Mouse (Mus musculus) kidney, embryonic 16.5 days (tissue): ENCODE results near the gene Arf6. TPM values are rescaled to one million over a fixed set of nuclear protein-coding genes. Genes with fewer than 3 reads are reported as not detected.

Experiments used
- ATAC-seq: fragments of 200-750 bp; cut with Nextera tagmentation; 2 replicates; pipeline ENCODE4 v1.8.0; 2017; ENCODE audit warnings: moderate TSS enrichment; ENCODE audit not compliant: low FRiP score, low TSS enrichment
- H3K27ac ChIP-seq: fragments of 300-500 bp; sonication (generic); 2 replicates; pipeline ENCODE4 v1.5.1; 2014; ENCODE audit warnings: low read length
- H3K27me3 ChIP-seq: fragments of 300-500 bp; sonication (generic); 2 replicates; pipeline ENCODE4 v1.6.1; 2014; ENCODE audit warnings: low read length, control low read depth, mixed read lengths; ENCODE audit not compliant: insufficient read depth
- H3K36me3 ChIP-seq: fragments of 300-500 bp; sonication (generic); 2 replicates; pipeline ENCODE4 v1.6.1; 2014; ENCODE audit warnings: low read length, control low read depth, mixed read lengths; ENCODE audit not compliant: insufficient read depth
- H3K4me1 ChIP-seq: fragments of 300-500 bp; sonication (generic); 2 replicates; pipeline ENCODE4 v1.6.1; 2014; ENCODE audit warnings: low read length, control low read depth, mixed read lengths; ENCODE audit not compliant: insufficient read depth
- H3K4me2 ChIP-seq: fragments of 300-500 bp; sonication (generic); replicated peaks from 2 replicates; pipeline ENCODE4 v1.6.1; 2014; ENCODE audit warnings: low read depth, low read length
- H3K4me3 ChIP-seq: fragments of 300-500 bp; sonication (generic); 2 replicates; pipeline ENCODE4 v1.5.1; 2014; ENCODE audit warnings: mild to moderate bottlenecking, low read length
- H3K9ac ChIP-seq: fragments of 300-500 bp; sonication (generic); replicated peaks from 2 replicates; pipeline ENCODE4 v1.6.1; 2014; ENCODE audit warnings: low read length
- H3K9me3 ChIP-seq: fragments of 300-500 bp; sonication (generic); 2 replicates; pipeline ENCODE4 v1.6.1; 2016; ENCODE audit warnings: low read length, control low read depth
- WGBS: fragments of 180-500 bp; shearing (Covaris S2); extraction: QIAGEN DNeasy Blood & Tissue Kit; methylation state at CpG from one replicate; pipeline ENCODE4 v1.1.7; 2014; 5-methylcytosine and 5-hydroxymethylcytosine counted together
- polyA plus RNA-seq: library from polyadenylated mRNA; unstranded; fragments of >200 nt; fragmentation: Nextera tagmentation; extraction: Ambion mirVana; gene quantifications from 2 replicates; pipeline ENCODE4 v1.2.1, GENCODE M21; 2015

Arf6 gene
- polyA plus RNA-seq: 34.6 and 34.9 TPM in 2 replicates

DNA sequence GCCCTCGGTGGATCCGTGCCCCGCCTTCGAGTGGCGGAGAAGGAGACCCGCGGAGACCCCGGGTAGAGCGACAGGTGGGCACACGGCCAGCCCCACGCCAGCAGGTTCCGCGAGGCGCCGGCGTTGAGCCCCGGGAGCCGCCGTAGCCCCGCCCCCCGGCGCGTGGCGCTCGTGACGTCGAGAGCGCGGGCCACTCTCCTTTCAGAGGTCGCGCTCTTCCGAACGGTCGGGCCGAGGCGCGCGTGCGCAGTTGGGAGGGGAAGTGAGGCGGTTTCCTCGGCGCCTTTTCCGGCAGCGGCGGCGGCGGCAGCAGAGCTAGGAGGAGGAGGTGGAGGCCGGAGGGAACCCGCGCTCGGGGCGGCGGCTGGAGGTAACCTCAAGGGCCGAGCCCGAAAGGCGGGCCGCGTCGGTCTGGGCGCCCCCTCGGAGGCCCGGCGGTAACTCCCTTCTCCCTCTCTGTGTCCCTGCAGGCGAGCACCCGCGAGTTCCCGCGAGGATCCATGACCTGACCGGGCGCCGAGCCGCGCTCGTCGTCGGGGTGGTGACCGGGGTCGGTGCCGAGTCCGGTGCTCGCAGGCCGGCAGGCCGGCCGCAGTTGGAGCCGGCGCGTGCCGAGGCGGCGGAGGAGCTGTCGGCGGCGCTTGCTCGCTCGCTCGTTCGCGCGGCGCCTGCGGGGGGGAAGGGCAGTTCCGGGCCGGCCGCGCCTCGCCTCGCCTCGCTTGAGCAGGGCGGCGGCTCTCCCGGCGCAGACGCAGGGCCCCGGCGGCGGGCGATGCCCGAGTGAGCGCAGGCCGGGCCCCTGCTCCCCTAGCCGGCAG, at the start of gene Arf6, which contains the start of gene Gm9887:
TSS of gene Arf6 (plus strand) at position 297 of the 818 bp plus-strand sequence.
TSS of gene Gm9887 (minus strand) at position 605 of the 818 bp plus-strand sequence.
- WGBS: under 1% methylated on average over 108 of the region's 121 CpGs
- peaks cover 6% of the 10 kb centered on the region; the same call in 1 of the 2 replicates for H3K36me3 ChIP-seq
- H3K27me3 ChIP-seq: no peaks in the 10 kb centered on the region
- peak within 1 kb of the TSS; percentile 99 for H3K27ac ChIP-seq
- peaks cover 18% of the 10 kb centered on the region; the same call in 1 of the 2 replicates for H3K4me1 ChIP-seq
- no peaks in the 10 kb centered on the region for H3K9me3 ChIP-seq
- peak within 1 kb of the TSS; percentile 84 for H3K4me2 ChIP-seq
- H3K4me3 ChIP-seq: peak within 1 kb of the TSS; percentile 100
- peak within 1 kb of the TSS; percentile 99 for H3K9ac ChIP-seq
- peak; percentile 95 for ATAC-seq

DNA sequence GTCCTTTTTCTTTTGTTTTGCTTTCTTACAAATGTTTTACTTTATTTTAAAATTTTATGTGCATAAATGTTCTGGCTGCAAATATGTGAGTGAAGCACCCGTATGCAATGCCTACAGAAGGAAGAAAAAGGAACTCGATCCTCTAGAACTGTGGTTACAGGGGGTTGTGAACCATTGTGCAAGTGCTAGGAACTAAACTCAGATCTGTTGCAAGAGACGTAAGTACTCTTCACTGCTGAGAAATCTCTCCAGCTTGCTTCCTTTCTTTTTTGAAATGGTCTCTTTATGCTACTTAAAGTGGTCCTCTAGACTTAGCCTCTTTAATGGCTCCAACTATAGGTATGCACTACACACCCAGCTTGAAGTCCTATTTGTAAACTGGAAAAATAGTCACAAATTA, 40.8 kb upstream of the Arf6 start:
- H3K27me3 ChIP-seq: no peaks in the 10 kb centered on the region
- H3K9me3 ChIP-seq: no peaks in the 10 kb centered on the region
- no peak overlapping the region for H3K4me3 ChIP-seq
- no peak for ATAC-seq
- no peak overlapping the region for H3K27ac ChIP-seq
- WGBS: 94% methylated on average over 3 of the region's 3 CpGs
- no peak overlapping the region for H3K9ac ChIP-seq
- no peaks in the 10 kb centered on the region for H3K4me1 ChIP-seq
- H3K36me3 ChIP-seq: peaks cover 50% of the 10 kb centered on the region
- H3K4me2 ChIP-seq: no peak overlapping the region

GRCm38 (mm10) chr12:69332147-69332546, 39.8 kb upstream of the Arf6 start:
- no peak overlapping the region for H3K4me2 ChIP-seq
- H3K27me3 ChIP-seq: no peaks in the 10 kb centered on the region
- no peak for ATAC-seq
- H3K4me3 ChIP-seq: no peak overlapping the region
- H3K9me3 ChIP-seq: no peaks in the 10 kb centered on the region
- no peak overlapping the region for H3K27ac ChIP-seq
- peaks cover 50% of the 10 kb centered on the region for H3K36me3 ChIP-seq
- WGBS: 90% methylated on average over 1 of the region's 1 CpGs
- H3K9ac ChIP-seq: no peak overlapping the region
- H3K4me1 ChIP-seq: no peaks in the 10 kb centered on the region

GRCm38 (mm10) chr12:69333547-69333946, 38.4 kb upstream of the Arf6 start:
- H3K4me1 ChIP-seq: no peaks in the 10 kb centered on the region
- no peak overlapping the region for H3K27ac ChIP-seq
- no peaks in the 10 kb centered on the region for H3K9me3 ChIP-seq
- H3K36me3 ChIP-seq: peaks cover 48% of the 10 kb centered on the region
- no peak overlapping the region for H3K4me3 ChIP-seq
- no peak for ATAC-seq
- H3K9ac ChIP-seq: no peak overlapping the region
- whole genome bisulfite sequencing: 82% methylated on average over 2 of the region's 2 CpGs
- no peak overlapping the region for H3K4me2 ChIP-seq
- no peaks in the 10 kb centered on the region for H3K27me3 ChIP-seq

- no peak for ATAC-seq
- no peak overlapping the region for H3K27ac ChIP-seq
- no peak overlapping the region for H3K4me3 ChIP-seq
- no peak overlapping the region for H3K4me2 ChIP-seq
- no peaks in the 10 kb centered on the region for H3K27me3 ChIP-seq
- WGBS: 68% methylated on average over 2 of the region's 2 CpGs
- H3K4me1 ChIP-seq: no peaks in the 10 kb centered on the region
- H3K9ac ChIP-seq: no peak overlapping the region
- H3K9me3 ChIP-seq: no peaks in the 10 kb centered on the region
- peaks cover 56% of the 10 kb centered on the region for H3K36me3 ChIP-seq
Measured at GRCm38 (mm10) chr12:69349928-69350327, 22.0 kb upstream of the Arf6 start.

DNA sequence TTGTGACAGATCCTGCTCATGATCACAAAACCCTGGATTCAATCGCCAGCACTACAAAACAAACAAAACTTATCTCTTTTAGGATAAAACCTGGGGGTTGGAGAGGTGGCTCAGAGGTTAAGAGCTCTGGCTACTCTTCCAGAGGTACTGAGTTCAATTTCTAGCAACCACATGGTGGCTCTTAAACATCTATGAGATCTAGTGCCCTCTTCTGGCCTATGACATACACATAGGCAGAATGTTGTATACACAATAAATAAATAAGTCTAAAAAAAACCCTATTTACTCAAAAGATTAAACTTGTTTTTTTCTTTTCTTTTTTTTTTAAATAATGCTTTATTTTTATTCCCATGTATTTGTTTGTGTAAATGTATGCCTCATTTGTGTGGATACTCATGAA, 20.3 kb upstream of the Arf6 start:
- no peak for ATAC-seq
- H3K9me3 ChIP-seq: no peaks in the 10 kb centered on the region
- WGBS: 97% methylated on average over 1 of the region's 1 CpGs
- H3K4me1 ChIP-seq: peaks cover 8% of the 10 kb centered on the region; the same call in 1 of the 2 replicates
- H3K4me3 ChIP-seq: no peak overlapping the region
- no peaks in the 10 kb centered on the region for H3K27me3 ChIP-seq
- no peak overlapping the region for H3K4me2 ChIP-seq
- H3K9ac ChIP-seq: no peak overlapping the region
- H3K36me3 ChIP-seq: peaks cover 49% of the 10 kb centered on the region
- no peak overlapping the region for H3K27ac ChIP-seq

GRCm38 (mm10) chr12:69356546-69357299, 15.2 kb upstream of the Arf6 start, which contains the start of gene Nemf:
TSS of gene Nemf (minus strand) at chr12:69357165.
- H3K4me3 ChIP-seq: peak within 1 kb of the TSS; percentile 83
- peak; percentile 64 for ATAC-seq
- under 1% methylated on average over 44 of the region's 50 CpGs for WGBS

GRCm38 (mm10) chr12:69357300-69357646, 14.7 kb upstream of the Arf6 start:
- Histone ChIP-seq H3K36me3 (peaks cover 22% of the 10 kb centered on the region), H3K9me3 (no peaks in the 10 kb centered on the region), H3K4me1 (peaks cover 14% of the 10 kb centered on the region), H3K4me2 (peak overlapping the region; percentile 82), H3K27ac (peak overlapping the region; percentile 72; the same call in 1 of the 2 replicates), H3K9ac (peak overlapping the region; percentile 91), H3K4me3 (peak overlapping the region; percentile 83), H3K27me3 (no peaks in the 10 kb centered on the region)
- no peak for ATAC-seq
- 4% methylated on average over 13 of the region's 13 CpGs for WGBS

More at GRCm38 (mm10) chr12:69356546-69357299, 15.2 kb upstream of the Arf6 start, which contains the start of gene Nemf:
- peak within 1 kb of the TSS; percentile 72 for H3K27ac ChIP-seq
- H3K4me1 ChIP-seq: peaks cover 8% of the 10 kb centered on the region
- no peaks in the 10 kb centered on the region for H3K27me3 ChIP-seq
- H3K9me3 ChIP-seq: no peaks in the 10 kb centered on the region
- H3K4me2 ChIP-seq: peak within 1 kb of the TSS; percentile 82
- H3K36me3 ChIP-seq: peaks cover 27% of the 10 kb centered on the region
- H3K9ac ChIP-seq: peak within 1 kb of the TSS; percentile 91

DNA sequence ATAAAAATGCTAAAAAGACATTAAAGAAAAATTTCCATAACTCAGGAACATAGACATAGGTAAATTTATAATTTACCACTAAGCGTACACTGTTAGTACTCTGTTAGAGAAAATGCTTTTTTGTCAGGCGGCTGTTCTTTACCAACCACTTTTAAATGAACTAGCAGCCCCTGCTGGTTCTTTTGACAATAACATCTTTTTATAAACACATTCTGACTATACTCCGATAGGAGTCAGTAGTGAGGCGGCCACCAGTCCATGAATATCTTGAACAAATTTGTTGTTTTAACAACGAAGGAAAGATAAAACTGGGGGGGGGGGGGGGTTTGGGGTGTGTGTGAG, 11.3 kb upstream of the Arf6 start:
- 14% methylated on average over 5 of the region's 5 CpGs for WGBS
- Histone ChIP-seq H3K9ac (no peak overlapping the region), H3K4me3 (no peak overlapping the region), H3K27ac (no peak overlapping the region), H3K36me3 (no peaks in the 10 kb centered on the region), H3K4me1 (peaks cover 17% of the 10 kb centered on the region), H3K9me3 (no peaks in the 10 kb centered on the region), H3K4me2 (no peak overlapping the region), H3K27me3 (no peaks in the 10 kb centered on the region)
- ATAC-seq: no peak; the same call in 1 of the 2 replicates
